Mouse (Mus musculus) olfactory bulb, adult 2 months (tissue): ENCODE results near the gene Dll3.

Source experiments
- CTCF ChIP-seq: fragments of 200-500 bp; IDR thresholded peaks from 2 replicates; pipeline ENCODE4 v1.5.1; 2012; ENCODE audit warnings: low read depth, mild to moderate bottlenecking, low read length, moderate library complexity; ENCODE audit not compliant: insufficient read depth
- POLR2A ChIP-seq: fragments of 200-500 bp; IDR thresholded peaks from 2 replicates; pipeline ENCODE4 v1.6.1; 2012; ENCODE audit warnings: mild to moderate bottlenecking, low read depth, low read length, moderate library complexity; ENCODE audit not compliant: insufficient read depth

GRCm38 (mm10) chr7:28268576-28268975, 33.5 kb downstream of the Dll3 start:
- TF ChIP-seq POLR2A (no peak), CTCF (no peak)
